Mouse (Mus musculus): ENCODE results near the gene Gcn1l1. TPM values are rescaled to one million over a fixed set of nuclear protein-coding genes. Genes with fewer than 3 reads are reported as not detected.
"Not testable (repeated sequence)": the region's sequence is repeated elsewhere in the genome, so short reads cannot be mapped to it uniquely, and the experiment has no call there.

Gene Gcn1l1
- 33.6 and 35.1 TPM in 2 replicates for polyA plus RNA-seq (2015; fragmentation: Nextera tagmentation; extraction: Ambion mirVana)

GRCm38 (mm10) chr5:115564737-115565393, at the start of gene Gcn1l1:
Gene Gcn1l1 (plus strand): TSS chr5:115565254.
- H3K27ac ChIP-seq (ENCODE audit: low read length), result peak within 1 kb of the TSS; percentile 46

GRCm38 (mm10) chr5:115516081-115516907, 48.8 kb upstream of the Gcn1l1 start:
- Histone ChIP-seq H3K4me2 (ENCODE audit: low read depth, low read length) (no peak overlapping the region; the same call in 1 of the 2 replicates), H3K9me3 (replicated peaks; ENCODE audit: control insufficient read depth, low read length) (no peaks in the 10 kb centered on the region), H3K9ac (ENCODE audit: low read length) (no peak overlapping the region), H3K27ac (ENCODE audit: low read length) (peak overlapping the region; percentile 78), H3K27me3 (ENCODE audit: control insufficient read depth, insufficient read depth, low read length) (no peaks in the 10 kb centered on the region), H3K4me3 (replicated peaks; ENCODE audit: low read length) (no peak overlapping the region), H3K4me1 (ENCODE audit: control insufficient read depth, insufficient read depth, low read length) (peaks cover 33% of the 10 kb centered on the region), H3K36me3 (ENCODE audit: control insufficient read depth, insufficient read depth, low read length) (no peaks in the 10 kb centered on the region)
- 70% methylated on average over 32 of the region's 32 CpGs for WGBS
- no peak for ATAC-seq (ENCODE audit: insufficient read depth, low FRiP score)

More at GRCm38 (mm10) chr5:115564737-115565393, at the start of gene Gcn1l1:
- Histone ChIP-seq H3K4me3 (replicated peaks; ENCODE audit: low read length) (peak within 1 kb of the TSS; percentile 72), H3K9me3 (replicated peaks; ENCODE audit: control insufficient read depth, low read length) (no peaks in the 10 kb centered on the region), H3K4me1 (ENCODE audit: control insufficient read depth, insufficient read depth, low read length) (peaks cover 30% of the 10 kb centered on the region), H3K36me3 (ENCODE audit: control insufficient read depth, insufficient read depth, low read length) (peaks cover 15% of the 10 kb centered on the region), H3K27me3 (ENCODE audit: control insufficient read depth, insufficient read depth, low read length) (no peaks in the 10 kb centered on the region), H3K4me2 (ENCODE audit: low read depth, low read length) (peak within 1 kb of the TSS; percentile 84), H3K9ac (ENCODE audit: low read length) (peak within 1 kb of the TSS; percentile 94)
- WGBS, result 3% methylated on average over 39 of the region's 55 CpGs
- peak; percentile 85 for ATAC-seq (ENCODE audit: insufficient read depth, low FRiP score)

GRCm38 (mm10) chr5:115516908-115517307, 48.1 kb upstream of the Gcn1l1 start:
- WGBS, result 80% methylated on average over 7 of the region's 7 CpGs
- no peaks in the 10 kb centered on the region for H3K9me3 ChIP-seq (replicated peaks; ENCODE audit: control insufficient read depth, low read length)
- H3K4me2 ChIP-seq (ENCODE audit: low read depth, low read length), result no peak overlapping the region
- no peak overlapping the region for H3K4me3 ChIP-seq (replicated peaks; ENCODE audit: low read length)
- H3K27me3 ChIP-seq (ENCODE audit: control insufficient read depth, insufficient read depth, low read length), result no peaks in the 10 kb centered on the region
- no peaks in the 10 kb centered on the region for H3K36me3 ChIP-seq (ENCODE audit: control insufficient read depth, insufficient read depth, low read length)
- ATAC-seq (ENCODE audit: insufficient read depth, low FRiP score), result no peak
- peaks cover 39% of the 10 kb centered on the region for H3K4me1 ChIP-seq (ENCODE audit: control insufficient read depth, insufficient read depth, low read length)
- 0 out of 2 replicates have a peak overlapping the region, but pooled peaks have one; percentile 1 for H3K27ac ChIP-seq (ENCODE audit: low read length)
- no peak overlapping the region for H3K9ac ChIP-seq (ENCODE audit: low read length)

- WGBS, result 88% methylated on average over 9 of the region's 9 CpGs
Measured at GRCm38 (mm10) chr5:115517501-115517900, 47.6 kb upstream of the Gcn1l1 start.

GRCm38 (mm10) chr5:115518214-115518613, 46.8 kb upstream of the Gcn1l1 start:
- not testable (repeated sequence) for H3K4me2 ChIP-seq (ENCODE audit: low read depth, low read length); ATAC-seq (ENCODE audit: insufficient read depth, low FRiP score); H3K4me3 ChIP-seq (replicated peaks; ENCODE audit: low read length); H3K9me3 ChIP-seq (replicated peaks; ENCODE audit: control insufficient read depth, low read length); H3K9ac ChIP-seq (ENCODE audit: low read length); H3K27me3 ChIP-seq (ENCODE audit: control insufficient read depth, insufficient read depth, low read length); H3K27ac ChIP-seq (ENCODE audit: low read length); H3K36me3 ChIP-seq (ENCODE audit: control insufficient read depth, insufficient read depth, low read length)
- 93% methylated on average over 8 of the region's 8 CpGs for WGBS
- H3K4me1 ChIP-seq (ENCODE audit: control insufficient read depth, insufficient read depth, low read length), result peaks cover 52% of the 10 kb centered on the region

More at GRCm38 (mm10) chr5:115517501-115517900, 47.6 kb upstream of the Gcn1l1 start:
- no peak overlapping the region for H3K9ac ChIP-seq (ENCODE audit: low read length)
- no peaks in the 10 kb centered on the region for H3K9me3 ChIP-seq (replicated peaks; ENCODE audit: control insufficient read depth, low read length)
- ATAC-seq (ENCODE audit: insufficient read depth, low FRiP score), result no peak
- H3K36me3 ChIP-seq (ENCODE audit: control insufficient read depth, insufficient read depth, low read length), result no peaks in the 10 kb centered on the region
- no peaks in the 10 kb centered on the region for H3K27me3 ChIP-seq (ENCODE audit: control insufficient read depth, insufficient read depth, low read length)
- no peak overlapping the region for H3K27ac ChIP-seq (ENCODE audit: low read length)
- H3K4me2 ChIP-seq (ENCODE audit: low read depth, low read length), result no peak overlapping the region
- H3K4me1 ChIP-seq (ENCODE audit: control insufficient read depth, insufficient read depth, low read length), result peaks cover 45% of the 10 kb centered on the region
- H3K4me3 ChIP-seq (replicated peaks; ENCODE audit: low read length), result no peak overlapping the region

GRCm38 (mm10) chr5:115520325-115520869, 44.7 kb upstream of the Gcn1l1 start:
- peaks cover 58% of the 10 kb centered on the region for H3K4me1 ChIP-seq (ENCODE audit: control insufficient read depth, insufficient read depth, low read length)
- H3K36me3 ChIP-seq (ENCODE audit: control insufficient read depth, insufficient read depth, low read length), result no peaks in the 10 kb centered on the region
- H3K27me3 ChIP-seq (ENCODE audit: control insufficient read depth, insufficient read depth, low read length), result no peaks in the 10 kb centered on the region
- ATAC-seq (ENCODE audit: insufficient read depth, low FRiP score), result no peak
- no peak overlapping the region for H3K4me3 ChIP-seq (replicated peaks; ENCODE audit: low read length)
- 51% methylated on average over 21 of the region's 21 CpGs for WGBS
- no peaks in the 10 kb centered on the region for H3K9me3 ChIP-seq (replicated peaks; ENCODE audit: control insufficient read depth, low read length)
- peak overlapping the region; percentile 43 for H3K9ac ChIP-seq (ENCODE audit: low read length)
- peak overlapping the region; percentile 4; the same call in 1 of the 2 replicates for H3K4me2 ChIP-seq (ENCODE audit: low read depth, low read length)
- peak overlapping the region; percentile 79 for H3K27ac ChIP-seq (ENCODE audit: low read length)

GRCm38 (mm10) chr5:115521553-115522461, 43.2 kb upstream of the Gcn1l1 start:
- WGBS, result 51% methylated on average over 20 of the region's 21 CpGs
- Histone ChIP-seq H3K36me3 (ENCODE audit: control insufficient read depth, insufficient read depth, low read length) (no peaks in the 10 kb centered on the region), H3K27ac (ENCODE audit: low read length) (peak overlapping the region; percentile 79), H3K4me1 (ENCODE audit: control insufficient read depth, insufficient read depth, low read length) (peaks cover 61% of the 10 kb centered on the region), H3K4me2 (ENCODE audit: low read depth, low read length) (peak overlapping the region; percentile 31), H3K4me3 (replicated peaks; ENCODE audit: low read length) (no peak overlapping the region), H3K9me3 (replicated peaks; ENCODE audit: control insufficient read depth, low read length) (no peaks in the 10 kb centered on the region), H3K9ac (ENCODE audit: low read length) (peak overlapping the region; percentile 36; the same call in 1 of the 2 replicates), H3K27me3 (ENCODE audit: control insufficient read depth, insufficient read depth, low read length) (no peaks in the 10 kb centered on the region)
- ATAC-seq (ENCODE audit: insufficient read depth, low FRiP score), result peak; percentile 27; the same call in 1 of the 2 replicates

GRCm38 (mm10) chr5:115522531-115522930, 42.5 kb upstream of the Gcn1l1 start:
- H3K4me1 ChIP-seq (ENCODE audit: control insufficient read depth, insufficient read depth, low read length), result peaks cover 61% of the 10 kb centered on the region

More at GRCm38 (mm10) chr5:115522531-115522930, 42.5 kb upstream of the Gcn1l1 start:
- Histone ChIP-seq H3K36me3 (ENCODE audit: control insufficient read depth, insufficient read depth, low read length) (no peaks in the 10 kb centered on the region), H3K27ac (ENCODE audit: low read length) (peak overlapping the region; percentile 79), H3K9me3 (replicated peaks; ENCODE audit: control insufficient read depth, low read length) (no peaks in the 10 kb centered on the region), H3K4me2 (ENCODE audit: low read depth, low read length) (no peak overlapping the region), H3K4me3 (replicated peaks; ENCODE audit: low read length) (no peak overlapping the region), H3K9ac (ENCODE audit: low read length) (0 out of 2 replicates have a peak overlapping the region, but pooled peaks have one; percentile 35), H3K27me3 (ENCODE audit: control insufficient read depth, insufficient read depth, low read length) (no peaks in the 10 kb centered on the region)
- ATAC-seq (ENCODE audit: insufficient read depth, low FRiP score), result no peak
- WGBS, result 86% methylated on average over 4 of the region's 4 CpGs
